Mouse (Mus musculus) embryo, embryonic 11 days (tissue): ENCODE measurements around the gene Gm47996.
A peak's percentile ranks its signal among the peaks of the same experiment; 100 is the strongest.

Source experiments
- DNase-seq: peaks from one replicate; pipeline ENCODE4 v3.0.0-alpha.2; 2015

The Gm47996 gene

GRCm38 (mm10) chr1:151250529-151251193 lies 40.7 kb downstream of the Gm47996 start:
- peak; percentile 33 for DNase-seq

GRCm38 (mm10) chr1:151251194-151252010 lies 41.5 kb downstream of the Gm47996 start:
- DNase-seq: no peak

GRCm38 (mm10) chr1:151255422-151255821 lies 45.5 kb downstream of the Gm47996 start:
- DNase-seq: no peak

- DNase-seq: no peak
Observed at GRCm38 (mm10) chr1:151258090-151258954, 48.4 kb downstream of the Gm47996 start.

- DNase-seq: no peak
Observed at GRCm38 (mm10) chr1:151259061-151259460, 49.1 kb downstream of the Gm47996 start.
